Mouse (Mus musculus): ENCODE results near the gene Fut8.

DNA sequence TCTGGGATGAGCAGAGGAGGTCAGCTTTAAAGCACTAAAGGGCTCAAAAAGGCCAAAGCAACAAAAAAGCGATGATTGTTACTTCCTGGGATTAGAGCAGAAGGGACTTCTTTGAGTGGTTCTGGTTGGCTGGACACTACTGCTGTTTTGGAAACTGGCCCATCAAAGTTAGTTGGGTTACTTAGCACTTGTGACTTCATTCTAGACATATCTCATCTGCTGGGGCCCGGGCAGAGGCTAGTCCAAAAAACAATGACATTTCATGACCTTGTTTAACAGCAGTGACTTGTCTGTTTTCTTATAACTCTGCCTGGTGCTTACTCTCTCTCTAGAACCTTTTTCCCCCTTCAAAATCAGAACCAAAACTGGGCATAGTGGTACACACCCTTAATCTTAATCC lies 59.9 kb downstream of the Fut8 start:
- 0 out of 2 replicates have a peak, but pooled peaks have one; percentile 7 for TF ChIP-seq ZNF384 (IDR thresholded peaks at IDR 0.05; ENCODE audit: low read depth, low read length)
- TF ChIP-seq CTCF (conservative IDR thresholded peaks at IDR 0.05 in 1 of 2, IDR thresholded peaks at IDR 0.05 in 1 of 2; ENCODE audit: low read depth in 2 of 2, low read length in 2 of 2), result no peak
- TF ChIP-seq MAX (IDR thresholded peaks at IDR 0.05; ENCODE audit: low read length), result no peak

Measured in CH12.LX (cell line).